Mouse (Mus musculus) heart, embryonic 15.5 days (tissue): ENCODE results near the gene Srsf5. TPM values are rescaled to one million over a fixed set of nuclear protein-coding genes. Genes with fewer than 3 reads are reported as not detected.
"Not testable (repeated sequence)": the region's sequence is repeated elsewhere in the genome, so short reads cannot be mapped to it uniquely, and the experiment has no call there.

Source experiments
- ATAC-seq: fragments of 200-750 bp; cut with Nextera tagmentation; replicated peaks from 2 replicates; pipeline ENCODE4 v1.8.0; 2017; ENCODE audit warnings: low read depth, moderate TSS enrichment; ENCODE audit not compliant: insufficient number of reproducible peaks, insufficient read depth, low FRiP score
- H3K27ac ChIP-seq: fragments of 300-500 bp; sonication (generic); 2 replicates; pipeline ENCODE4 v1.5.1; 2015; ENCODE audit warnings: mild to moderate bottlenecking, inconsistent platforms
- H3K27me3 ChIP-seq: fragments of 300-500 bp; sonication (generic); 2 replicates; pipeline ENCODE4 v1.6.1; 2015; ENCODE audit warnings: inconsistent platforms
- H3K36me3 ChIP-seq: fragments of 300-500 bp; sonication (generic); 2 replicates; pipeline ENCODE4 v1.6.1; 2015; ENCODE audit warnings: mild to moderate bottlenecking, inconsistent platforms
- H3K4me1 ChIP-seq: fragments of 300-500 bp; sonication (generic); replicated peaks from 2 replicates; pipeline ENCODE4 v1.6.1; 2015; ENCODE audit warnings: inconsistent platforms
- H3K4me2 ChIP-seq: fragments of 300-500 bp; sonication (generic); 2 replicates; pipeline ENCODE4 v1.6.1; 2015; ENCODE audit warnings: inconsistent platforms, mild to moderate bottlenecking, moderate library complexity
- H3K4me3 ChIP-seq: fragments of 300-500 bp; sonication (generic); 2 replicates; pipeline ENCODE4 v1.5.1; 2015; ENCODE audit warnings: mild to moderate bottlenecking, inconsistent platforms
- H3K9ac ChIP-seq: fragments of 300-500 bp; sonication (generic); 2 replicates; pipeline ENCODE4 v1.6.1; 2015; ENCODE audit warnings: mild to moderate bottlenecking, inconsistent platforms
- H3K9me3 ChIP-seq: fragments of 300-500 bp; sonication (generic); replicated peaks from 2 replicates; pipeline ENCODE4 v1.6.1; 2016; ENCODE audit warnings: inconsistent platforms
- WGBS: fragments of 180-500 bp; shearing (Covaris S2); methylation state at CpG from one replicate; pipeline ENCODE4 v1.1.7; 2015; ENCODE audit warnings: mixed read lengths; 5-methylcytosine and 5-hydroxymethylcytosine counted together
- polyA plus RNA-seq: library from polyadenylated mRNA; unstranded; fragments of >200 nt; fragmentation: Nextera tagmentation; extraction: Ambion mirVana; gene quantifications from 2 replicates; pipeline ENCODE4 v1.2.1, GENCODE M21; 2015

The Srsf5 gene
- polyA plus RNA-seq, 1 experiment from 2014 or later: 332 TPM

DNA sequence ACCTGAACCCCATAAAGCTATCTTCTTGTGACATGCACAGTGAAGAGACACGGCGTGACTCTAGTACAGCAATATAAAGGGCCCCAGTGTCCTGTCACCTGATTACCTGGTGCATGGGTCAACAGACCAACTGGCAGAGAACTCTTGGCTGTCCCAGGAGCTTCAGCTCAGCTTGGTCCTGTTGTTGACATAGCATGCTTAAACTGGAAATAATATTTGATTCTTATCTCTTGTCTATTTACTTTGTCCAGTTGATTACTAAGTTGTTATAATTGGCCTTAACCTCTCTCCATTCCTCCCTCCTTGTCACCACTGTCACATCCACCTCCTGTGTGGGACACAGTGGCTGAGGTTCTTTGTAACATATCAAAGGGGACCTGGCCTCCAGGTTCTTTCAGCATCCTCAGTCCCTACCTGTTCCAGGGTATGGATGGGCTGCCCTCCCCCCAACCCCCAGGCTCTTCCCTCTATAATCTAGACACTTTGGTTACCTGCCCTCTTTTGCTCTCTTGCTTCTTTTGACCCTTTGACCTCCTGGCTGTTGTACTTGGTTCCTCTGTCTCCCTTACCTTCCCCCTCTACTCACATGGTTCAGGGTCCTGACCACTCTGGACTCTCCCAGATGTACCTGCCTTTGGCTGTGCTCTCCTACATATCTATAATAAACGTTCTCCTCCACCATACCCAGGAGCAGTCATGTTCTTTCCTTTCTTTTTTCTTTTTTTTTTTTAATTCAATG lies 13.7 kb upstream of the Srsf5 start:
- H3K9me3 ChIP-seq: no peaks in the 10 kb centered on the region
- H3K36me3 ChIP-seq: no peaks in the 10 kb centered on the region
- ATAC-seq: no peak
- WGBS: 78% methylated on average over 3 of the region's 3 CpGs
- H3K27me3 ChIP-seq: no peaks in the 10 kb centered on the region
- no peak overlapping the region for H3K4me3 ChIP-seq
- no peak overlapping the region for H3K27ac ChIP-seq
- no peaks in the 10 kb centered on the region for H3K4me1 ChIP-seq
- H3K4me2 ChIP-seq: no peak overlapping the region
- no peak overlapping the region for H3K9ac ChIP-seq

DNA sequence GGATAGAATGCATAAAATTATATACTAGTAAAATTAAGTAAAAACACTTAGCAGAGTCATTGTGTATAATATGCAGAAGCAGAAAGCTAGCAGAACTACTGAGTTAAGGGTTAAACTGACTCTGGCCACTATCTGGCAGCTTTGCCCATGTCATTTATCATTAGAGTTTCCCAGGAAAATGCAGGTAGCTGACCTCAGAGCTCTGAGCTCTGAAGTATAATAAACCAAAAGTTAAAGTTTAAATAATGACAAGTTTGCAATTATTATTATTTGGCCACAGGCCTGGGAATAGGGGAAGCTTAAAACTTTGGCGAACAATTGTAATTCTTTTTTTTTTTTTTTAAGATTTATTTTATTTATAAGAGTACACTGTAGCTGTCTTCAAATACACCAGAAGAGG lies 12.4 kb upstream of the Srsf5 start:
- Histone ChIP-seq H3K36me3 (no peaks in the 10 kb centered on the region), H3K27ac (no peak overlapping the region), H3K4me2 (no peak overlapping the region), H3K4me3 (no peak overlapping the region), H3K27me3 (no peaks in the 10 kb centered on the region), H3K4me1 (no peaks in the 10 kb centered on the region), H3K9ac (no peak overlapping the region), H3K9me3 (no peaks in the 10 kb centered on the region)
- 91% methylated on average over 1 of the region's 1 CpGs for WGBS
- ATAC-seq: no peak

DNA sequence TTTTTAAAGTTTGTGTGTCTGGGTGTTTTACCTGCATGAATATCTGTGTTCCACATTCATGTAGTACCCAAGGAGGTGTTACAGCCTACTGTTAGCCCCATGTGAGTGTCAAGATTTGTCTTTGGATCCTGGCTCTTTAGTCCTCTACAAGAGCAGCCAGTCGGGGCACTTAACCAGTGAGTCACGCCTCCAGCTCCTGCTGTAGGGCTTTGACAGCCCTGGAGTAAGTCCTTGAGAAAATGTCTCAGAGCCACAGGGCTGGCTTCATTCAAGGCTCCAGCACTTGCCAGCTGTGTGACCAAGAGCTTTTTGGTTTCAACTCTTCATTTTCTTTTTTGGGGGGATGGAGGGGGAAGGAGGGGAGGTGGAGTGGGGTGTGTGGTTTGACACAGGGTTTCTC lies 8.6 kb upstream of the Srsf5 start:
- H3K27ac ChIP-seq: no peak overlapping the region
- 53% methylated on average over 2 of the region's 2 CpGs for WGBS

DNA sequence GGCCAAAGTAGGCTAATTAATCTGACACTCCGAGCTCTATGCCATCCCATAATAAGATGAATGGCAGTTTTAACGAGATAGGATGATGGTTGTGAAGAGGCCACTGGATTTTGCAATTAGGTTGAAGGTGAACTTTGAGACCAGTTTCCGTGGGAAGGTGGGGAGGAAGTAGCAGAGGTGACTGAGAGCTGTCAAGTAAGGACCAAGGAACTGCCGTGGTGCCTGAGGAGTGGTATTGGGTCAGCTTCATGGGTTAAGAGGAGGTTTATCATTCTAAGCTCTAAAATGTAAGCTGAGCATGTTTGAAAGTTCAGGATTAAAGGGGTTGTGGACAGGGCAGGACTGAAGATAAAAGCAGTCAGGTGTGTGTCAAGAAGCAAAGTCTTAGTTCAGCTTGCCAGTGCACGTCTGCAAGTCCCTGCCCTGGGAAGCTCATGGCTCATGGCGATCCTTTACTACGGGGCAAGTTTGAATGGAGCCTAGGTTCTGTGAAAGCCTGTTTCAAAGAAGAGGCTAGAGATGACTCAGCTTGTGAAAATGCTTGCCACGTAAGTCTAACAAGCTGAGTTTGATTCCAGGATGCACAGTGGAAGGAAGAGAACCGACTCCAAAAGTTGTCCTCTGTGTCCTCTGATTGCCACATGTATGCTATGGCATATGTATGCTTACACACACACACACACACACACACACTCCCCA lies 7.8 kb upstream of the Srsf5 start:
- Histone ChIP-seq H3K4me3 (no peak overlapping the region), H3K27ac (no peak overlapping the region), H3K4me2 (no peak overlapping the region), H3K4me1 (no peaks in the 10 kb centered on the region), H3K36me3 (no peaks in the 10 kb centered on the region), H3K9me3 (no peaks in the 10 kb centered on the region), H3K9ac (no peak overlapping the region), H3K27me3 (no peaks in the 10 kb centered on the region)
- whole genome bisulfite sequencing: 75% methylated on average over 9 of the region's 9 CpGs
- no peak for ATAC-seq

More for the DNA sequence above, 8.6 kb upstream of the Srsf5 start:
- Histone ChIP-seq H3K4me2 (no peak overlapping the region), H3K9ac (no peak overlapping the region), H3K27me3 (no peaks in the 10 kb centered on the region), H3K4me3 (no peak overlapping the region), H3K4me1 (no peaks in the 10 kb centered on the region), H3K9me3 (no peaks in the 10 kb centered on the region), H3K36me3 (no peaks in the 10 kb centered on the region)
- no peak for ATAC-seq

DNA sequence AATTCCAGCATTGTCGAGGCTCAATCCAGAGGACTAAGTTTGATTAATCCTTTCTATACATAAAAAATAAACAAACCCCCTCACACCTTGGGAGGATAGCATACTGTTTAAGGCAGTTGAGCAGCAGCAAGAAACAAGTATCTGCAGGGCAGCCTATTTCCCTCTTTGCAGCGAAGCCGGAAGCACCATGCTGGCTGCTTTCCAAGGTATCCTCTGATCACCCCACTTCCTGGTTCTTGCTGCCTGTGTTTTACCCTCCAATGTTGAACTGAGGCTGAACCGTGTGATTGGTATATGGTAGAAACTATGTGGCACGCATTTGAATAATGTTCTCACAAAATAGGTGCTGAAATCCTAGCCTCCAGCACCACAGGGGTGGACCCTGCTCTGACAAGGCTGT lies 6.7 kb upstream of the Srsf5 start:
- no peak overlapping the region for H3K4me3 ChIP-seq
- H3K36me3 ChIP-seq: no peaks in the 10 kb centered on the region
- H3K4me1 ChIP-seq: no peaks in the 10 kb centered on the region
- no peak overlapping the region for H3K9ac ChIP-seq
- WGBS: 35% methylated on average over 5 of the region's 5 CpGs
- H3K27ac ChIP-seq: 0 out of 2 replicates have a peak overlapping the region, but pooled peaks have one; percentile 15
- H3K4me2 ChIP-seq: no peak overlapping the region
- H3K27me3 ChIP-seq: no peaks in the 10 kb centered on the region
- H3K9me3 ChIP-seq: no peaks in the 10 kb centered on the region
- no peak for ATAC-seq

DNA sequence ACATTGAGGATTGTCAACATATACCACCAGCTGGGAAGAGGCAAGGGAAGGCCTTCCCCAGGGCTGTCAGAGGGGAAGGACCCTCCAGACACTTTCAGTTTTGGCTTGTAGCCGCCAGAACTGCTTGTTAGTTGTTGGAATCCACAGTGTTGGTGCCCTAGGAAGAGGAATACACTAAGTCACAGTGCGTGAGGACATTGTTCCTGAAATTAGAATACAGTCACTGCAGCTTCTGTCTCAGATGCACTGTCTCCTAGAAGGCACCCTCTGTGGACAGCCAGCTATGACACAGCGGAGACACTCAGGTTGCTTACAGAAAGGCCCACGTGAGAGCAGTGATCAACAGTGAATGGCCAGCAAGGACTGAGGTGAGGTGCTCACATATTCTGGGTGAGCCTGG lies 6.1 kb upstream of the Srsf5 start:
- Histone ChIP-seq H3K9me3 (no peaks in the 10 kb centered on the region), H3K4me1 (no peaks in the 10 kb centered on the region), H3K27ac (0 out of 2 replicates have a peak overlapping the region, but pooled peaks have one; percentile 15), H3K4me2 (no peak overlapping the region), H3K4me3 (no peak overlapping the region), H3K9ac (no peak overlapping the region), H3K36me3 (no peaks in the 10 kb centered on the region), H3K27me3 (no peaks in the 10 kb centered on the region)
- ATAC-seq: no peak
- 67% methylated on average over 4 of the region's 4 CpGs for WGBS

DNA sequence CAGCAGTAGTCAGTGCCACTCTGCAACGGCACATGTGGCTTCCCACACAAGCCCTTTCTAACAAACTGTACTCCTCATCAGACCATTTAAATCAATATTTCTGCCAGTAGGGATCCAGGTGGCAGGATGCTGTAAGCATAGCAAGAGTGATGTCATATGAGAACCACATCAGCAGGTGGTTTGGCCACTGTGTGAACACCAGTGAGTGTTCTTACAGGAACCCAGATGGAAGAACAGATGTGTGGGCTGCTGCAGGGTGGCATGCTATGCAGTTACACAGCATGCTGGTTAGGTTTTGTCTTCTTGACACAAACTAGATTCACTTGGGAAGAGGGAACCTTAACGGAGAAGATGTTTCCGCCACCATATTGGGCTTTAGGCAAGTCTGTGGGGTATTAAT lies 3.4 kb upstream of the Srsf5 start:
- Histone ChIP-seq H3K27me3 (no peaks in the 10 kb centered on the region), H3K9me3 (no peaks in the 10 kb centered on the region), H3K4me1 (peaks cover 5% of the 10 kb centered on the region), H3K36me3 (peaks cover 3% of the 10 kb centered on the region), H3K4me2 (no peak overlapping the region), H3K9ac (no peak overlapping the region), H3K4me3 (no peak overlapping the region), H3K27ac (no peak overlapping the region)
- WGBS: 91% methylated on average over 3 of the region's 3 CpGs
- ATAC-seq: no peak

DNA sequence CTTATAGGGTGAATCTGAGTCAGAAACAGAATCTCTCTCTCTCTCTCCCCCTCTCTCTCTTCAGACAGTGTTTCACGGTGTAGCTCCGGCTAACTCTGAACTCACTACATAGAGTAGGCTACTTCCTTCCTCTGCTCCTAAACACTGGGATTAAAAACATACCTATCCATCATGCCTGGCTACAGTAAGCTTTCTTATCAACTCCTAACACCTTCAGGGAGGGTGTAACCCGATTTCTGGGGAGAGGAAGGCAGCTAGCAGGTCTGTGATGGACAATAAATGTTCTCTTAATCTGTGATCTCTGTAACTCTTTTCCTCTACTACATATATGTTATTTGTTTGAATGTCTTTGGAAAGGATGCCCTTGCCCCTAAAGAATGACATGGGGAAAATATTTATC lies 1.9 kb upstream of the Srsf5 start:
- H3K9me3 ChIP-seq: no peaks in the 10 kb centered on the region
- no peak for ATAC-seq
- no peak overlapping the region for H3K9ac ChIP-seq
- H3K27me3 ChIP-seq: no peaks in the 10 kb centered on the region
- H3K4me1 ChIP-seq: peaks cover 17% of the 10 kb centered on the region
- no peak overlapping the region for H3K27ac ChIP-seq
- H3K4me3 ChIP-seq: no peak overlapping the region
- 63% methylated on average over 3 of the region's 3 CpGs for WGBS
- no peak overlapping the region for H3K4me2 ChIP-seq
- peaks cover 16% of the 10 kb centered on the region for H3K36me3 ChIP-seq

DNA sequence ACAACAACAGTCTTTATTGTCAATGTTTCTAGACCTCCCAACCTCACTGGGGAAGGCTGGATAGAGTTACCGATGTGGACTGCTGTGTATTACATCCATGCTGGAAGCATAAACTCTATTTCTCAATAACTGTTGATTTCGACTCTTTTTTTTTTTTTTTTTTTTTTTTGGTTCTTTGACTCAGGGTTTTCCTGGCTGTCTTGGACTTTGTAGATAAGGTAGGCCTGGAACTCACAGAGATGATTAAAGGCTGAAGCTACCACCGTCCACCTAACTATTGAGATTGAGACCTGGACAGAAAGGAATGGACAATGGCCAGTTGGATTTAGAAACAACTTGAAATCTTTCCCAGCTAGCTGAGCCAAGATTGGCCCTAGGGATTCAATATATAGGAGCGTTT lies 1.1 kb upstream of the Srsf5 start:
- Histone ChIP-seq H3K4me1 (peaks cover 17% of the 10 kb centered on the region), H3K9ac (no peak overlapping the region), H3K4me2 (no peak overlapping the region), H3K27me3 (no peaks in the 10 kb centered on the region), H3K9me3 (no peaks in the 10 kb centered on the region), H3K36me3 (peaks cover 23% of the 10 kb centered on the region), H3K4me3 (no peak overlapping the region), H3K27ac (no peak overlapping the region)
- 86% methylated on average over 4 of the region's 4 CpGs for whole genome bisulfite sequencing
- ATAC-seq: no peak

DNA sequence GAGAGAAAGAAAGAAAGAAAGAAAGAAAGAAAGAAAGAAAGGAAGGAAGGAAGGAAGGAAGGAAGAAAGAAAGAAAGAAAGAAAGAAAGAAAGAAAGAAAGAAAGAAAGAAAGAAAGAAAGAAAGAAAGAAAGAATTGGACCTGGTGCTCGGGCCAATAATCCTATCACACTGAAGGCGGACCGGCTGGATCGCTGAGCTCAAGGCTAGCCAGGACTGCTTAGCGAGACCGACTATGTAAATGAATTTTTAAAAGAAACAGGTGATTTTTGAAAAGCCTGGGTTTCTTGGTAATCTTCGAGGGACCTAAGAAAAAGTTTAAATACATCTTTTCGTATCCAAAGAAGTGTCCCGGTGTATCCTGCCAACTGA lies 356 bp upstream of the Srsf5 start:
- peak; percentile 21; the same call in 1 of the 2 replicates for ATAC-seq
- H3K4me3 ChIP-seq: peak overlapping the region; percentile 90
- peak overlapping the region; percentile 97 for H3K27ac ChIP-seq
- H3K9me3 ChIP-seq, H3K27me3 ChIP-seq: not testable (repeated sequence)
- H3K4me1 ChIP-seq: peaks cover 17% of the 10 kb centered on the region
- H3K9ac ChIP-seq: peak overlapping the region; percentile 98
- peaks cover 28% of the 10 kb centered on the region for H3K36me3 ChIP-seq
- under 1% methylated on average over 9 of the region's 9 CpGs for WGBS
- peak overlapping the region; percentile 51 for H3K4me2 ChIP-seq

DNA sequence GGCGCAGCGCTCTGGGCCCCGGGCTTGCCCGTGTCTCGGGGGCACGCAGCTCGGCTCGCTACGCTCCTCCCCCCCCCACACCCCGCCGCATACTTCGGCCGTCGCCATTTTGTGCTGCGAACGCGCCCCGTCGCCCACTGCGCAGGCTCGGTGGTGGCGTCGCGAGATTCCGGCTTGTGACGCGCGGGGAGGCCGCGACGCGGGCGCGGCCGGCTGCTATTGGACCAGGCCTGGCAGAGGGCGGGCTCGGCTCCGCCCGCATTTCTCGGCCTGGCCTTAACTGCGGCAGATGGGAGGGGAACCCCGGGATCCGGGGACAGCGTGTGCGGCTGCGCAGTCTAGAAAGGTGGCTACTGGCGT lies 672 bp downstream of the Srsf5 start:
- no peaks in the 10 kb centered on the region for H3K9me3 ChIP-seq
- peak; percentile 97 for ATAC-seq
- peak overlapping the region; percentile 76 for H3K4me2 ChIP-seq
- WGBS: under 1% methylated on average over 45 of the region's 47 CpGs
- no peaks in the 10 kb centered on the region for H3K27me3 ChIP-seq
- H3K9ac ChIP-seq: peak overlapping the region; percentile 98
- H3K27ac ChIP-seq: peak overlapping the region; percentile 97
- H3K36me3 ChIP-seq: peaks cover 34% of the 10 kb centered on the region
- peaks cover 17% of the 10 kb centered on the region for H3K4me1 ChIP-seq
- peak overlapping the region; percentile 90 for H3K4me3 ChIP-seq

DNA sequence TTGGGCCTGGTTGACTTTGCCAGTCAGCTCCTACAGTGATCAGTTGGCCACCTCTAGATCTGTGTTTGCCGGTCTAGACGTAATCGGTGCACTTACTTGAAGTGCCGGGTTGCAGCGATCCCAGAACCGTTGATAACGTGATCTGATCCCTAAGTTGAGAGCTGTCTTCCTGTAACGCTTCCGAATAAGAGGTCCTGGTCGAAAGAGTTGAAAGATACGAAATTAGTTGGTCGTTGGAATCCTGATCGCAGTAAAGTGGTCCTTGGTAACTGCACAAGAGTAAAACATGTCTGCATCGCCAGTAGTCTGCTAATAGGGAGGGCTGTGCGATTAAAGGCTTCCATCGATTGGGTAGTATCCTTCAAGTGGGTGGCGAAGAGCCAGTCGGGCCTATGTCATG lies 2.9 kb downstream of the Srsf5 start:
- WGBS: 90% methylated on average over 18 of the region's 18 CpGs
- H3K9ac ChIP-seq: no peak overlapping the region
- no peak overlapping the region for H3K4me2 ChIP-seq
- no peak overlapping the region for H3K27ac ChIP-seq
- no peak overlapping the region for H3K4me3 ChIP-seq
- H3K27me3 ChIP-seq: no peaks in the 10 kb centered on the region
- H3K4me1 ChIP-seq: peaks cover 22% of the 10 kb centered on the region
- ATAC-seq: no peak
- H3K36me3 ChIP-seq: peaks cover 55% of the 10 kb centered on the region
- H3K9me3 ChIP-seq: no peaks in the 10 kb centered on the region
